Comparison of ENCODE assay signal across 17 mouse cellular contexts in genomic region chr10:86824871-86825270, GRCm38 (mm10). TPM values are rescaled to one million over a fixed set of nuclear protein-coding genes. Genes with fewer than 3 reads are reported as not detected.
DNase-seq lines count a peak whose midpoint lies in the region; ATAC-seq and TF ChIP-seq lines count a peak whose summit lies in the region.
"Had no signal": no experiment of that assay in that cellular context is flagged by ENCODE, and none has a peak within 500 bp of the region (broad histone marks: within the 10 kb centered on the region; RNA-seq: fewer than 3 reads in every experiment).

No protein-coding gene starts in this region.

- 63% methylated on average over 14 of the region's 14 CpGs for WGBS in forebrain, embryonic 10.5 days
- 63% methylated on average over 14 of the region's 14 CpGs for WGBS in forebrain, postnatal 0 days
- WGBS in lung, embryonic 16.5 days, result 88% methylated on average over 14 of the region's 14 CpGs
- WGBS in limb, embryonic 10.5 days, result 64% methylated on average over 14 of the region's 14 CpGs

- 0 out of 2 replicates have a peak, but pooled peaks cover 5% of the 10 kb centered on the region for H3K27me3 ChIP-seq in forebrain, embryonic 10.5 days (ENCODE audit: poor library complexity, severe bottlenecking)
- no peaks in the 10 kb centered on the region for H3K27me3 ChIP-seq in forebrain, postnatal 0 days (ENCODE audit: insufficient read depth, low read length)
- no peaks in the 10 kb centered on the region for H3K27me3 ChIP-seq in lung, embryonic 16.5 days (ENCODE audit: control insufficient read depth, insufficient read depth, low read depth, low read length)
- no peaks in the 10 kb centered on the region for H3K27me3 ChIP-seq in limb, embryonic 10.5 days (ENCODE audit: low read depth, poor library complexity, severe bottlenecking)
- H3K27me3 ChIP-seq: embryonic facial prominence, embryonic 12.5 days; heart, embryonic 13.5 days; liver, embryonic 12.5 days had no signal

- H3K27ac ChIP-seq in forebrain, embryonic 10.5 days, result peak overlapping the region; percentile 71
- no peak overlapping the region for H3K27ac ChIP-seq in forebrain, postnatal 0 days (ENCODE audit: low read depth, low read length)
- peak overlapping the region; percentile 92 for H3K27ac ChIP-seq in lung, embryonic 16.5 days (ENCODE audit: low read length)
- peak overlapping the region; percentile 51 for H3K27ac ChIP-seq in limb, embryonic 10.5 days
- H3K27ac ChIP-seq: embryonic facial prominence, embryonic 12.5 days; left cerebral cortex, adult 2 months; liver, embryonic 12.5 days; midbrain, embryonic 10.5 days had no signal

- DNase-seq in forebrain, embryonic 10.5 days (ENCODE audit: extremely low spot score, low spot score), result peak; percentile 22
- no peak for DNase-seq in forebrain, postnatal 0 days
- no peak for DNase-seq in lung, postnatal 10 days
- peak; percentile 61 for DNase-seq in kidney, adult 9 months
- DNase-seq in limb, embryonic 10.5 days (ENCODE audit: low spot score), result peak; percentile 44
- DNase-seq in cerebellum, postnatal 10 days, result no peak
- no peak for DNase-seq in spleen, adult 12 weeks (ENCODE audit: low spot score)
- DNase-seq: cerebellum, adult 18-20 months; gastrocnemius, postnatal 36 days had no signal

- TF ChIP-seq CTCF in forebrain, postnatal 0 days (IDR thresholded peaks at IDR 0.05; ENCODE audit: low read depth), result no peak

- H3K36me3 ChIP-seq in forebrain, embryonic 10.5 days (replicated peaks), result peaks cover 16% of the 10 kb centered on the region
- H3K36me3 ChIP-seq in forebrain, postnatal 0 days (ENCODE audit: insufficient read depth), result peaks cover 17% of the 10 kb centered on the region
- peaks cover 5% of the 10 kb centered on the region; the same call in 1 of the 2 replicates for H3K36me3 ChIP-seq in lung, embryonic 16.5 days (ENCODE audit: control insufficient read depth, insufficient read depth, low read length)
- H3K36me3 ChIP-seq in limb, embryonic 10.5 days, result no peaks in the 10 kb centered on the region
- H3K36me3 ChIP-seq: embryonic facial prominence, embryonic 12.5 days had no signal

- H3K9me3 ChIP-seq in forebrain, embryonic 10.5 days, result no peaks in the 10 kb centered on the region
- no peaks in the 10 kb centered on the region for H3K9me3 ChIP-seq in forebrain, postnatal 0 days (ENCODE audit: low read length)
- no peaks in the 10 kb centered on the region; the same call in 1 of the 2 replicates for H3K9me3 ChIP-seq in lung, embryonic 16.5 days (ENCODE audit: control insufficient read depth, low read length)
- no peaks in the 10 kb centered on the region for H3K9me3 ChIP-seq in limb, embryonic 10.5 days (replicated peaks)
- H3K9me3 ChIP-seq: heart, embryonic 13.5 days had no signal

- no peak overlapping the region for H3K4me2 ChIP-seq in forebrain, postnatal 0 days (ENCODE audit: low read depth)
- H3K4me2 ChIP-seq in lung, embryonic 16.5 days (ENCODE audit: low read depth, low read length), result no peak overlapping the region
- H3K4me2 ChIP-seq: embryonic facial prominence, embryonic 12.5 days; heart, embryonic 13.5 days; liver, embryonic 12.5 days had no signal

- ATAC-seq in forebrain, postnatal 0 days, result no peak
- ATAC-seq in lung, embryonic 16.5 days (ENCODE audit: low read depth), result no peak
- ATAC-seq: hindbrain, embryonic 16.5 days; liver, embryonic 12.5 days had no signal

- no peak overlapping the region for H3K9ac ChIP-seq in forebrain, postnatal 0 days
- no peak overlapping the region for H3K9ac ChIP-seq in lung, embryonic 16.5 days (ENCODE audit: low read length)
- H3K9ac ChIP-seq: embryonic facial prominence, embryonic 12.5 days; heart, embryonic 13.5 days; liver, embryonic 12.5 days had no signal

- H3K4me1 ChIP-seq in forebrain, embryonic 10.5 days, result peaks cover 37% of the 10 kb centered on the region
- no peaks in the 10 kb centered on the region for H3K4me1 ChIP-seq in forebrain, postnatal 0 days (ENCODE audit: insufficient read depth)
- H3K4me1 ChIP-seq in lung, embryonic 16.5 days (replicated peaks; ENCODE audit: control insufficient read depth, insufficient read depth, low read length), result peaks cover under 1% of the 10 kb centered on the region; the same call in 1 of the 2 replicates
- peaks cover 57% of the 10 kb centered on the region for H3K4me1 ChIP-seq in limb, embryonic 10.5 days
- H3K4me1 ChIP-seq: liver, embryonic 12.5 days had no signal

- H3K4me3 ChIP-seq in forebrain, embryonic 10.5 days, result no peak overlapping the region
- no peak overlapping the region for H3K4me3 ChIP-seq in forebrain, postnatal 0 days (ENCODE audit: low read depth, low read length)
- H3K4me3 ChIP-seq in lung, embryonic 16.5 days (ENCODE audit: low read length), result no peak overlapping the region
- 0 out of 2 replicates have a peak overlapping the region, but pooled peaks have one; percentile 14 for H3K4me3 ChIP-seq in limb, embryonic 10.5 days
- H3K4me3 ChIP-seq: embryonic facial prominence, embryonic 12.5 days; heart, embryonic 13.5 days; left cerebral cortex, adult 2 months; liver, embryonic 12.5 days; midbrain, embryonic 10.5 days; myocyte had no signal

RNA-seq across cellular contexts. Expression of gene Nt5dc3, which starts 46.1 kb away (rescaled TPM):
- polyA plus RNA-seq in forebrain, embryonic 10.5 days (2016; fragmentation: Nextera tagmentation; extraction: Ambion mirVana), result 0.62 and 1.0 TPM in 2 replicates
- total RNA-seq in forebrain, postnatal 0 days (2014; rRNA removed), result 30.2 and 42.2 TPM in 2 replicates
- polyA plus RNA-seq in forebrain, postnatal 0 days (2015; fragmentation: Nextera tagmentation; extraction: Ambion mirVana), result 7.2 and 9.3 TPM in 2 replicates
- 1.7 and 1.9 TPM in 2 replicates for polyA plus RNA-seq in lung, embryonic 16.5 days (2015; fragmentation: Nextera tagmentation; extraction: Ambion mirVana)
- 0.53 and 0.55 TPM in 2 replicates for polyA plus RNA-seq in limb, embryonic 10.5 days (2016; fragmentation: Nextera tagmentation; extraction: Ambion mirVana)

Comparison
In these comparisons a context has a peak if more than half of its experiments do, and no peak if none do; other contexts are left out.
1. DNase-seq: peak in forebrain, embryonic 10.5 days (single experiment), kidney, adult 9 months (single experiment) and limb, embryonic 10.5 days (single experiment); none in forebrain, postnatal 0 days (single experiment), lung, postnatal 10 days (single experiment), cerebellum, postnatal 10 days (0 of 2) and spleen, adult 12 weeks (single experiment).